Comparison of ENCODE assay signal across 17 mouse cellular contexts in the genomic region with DNA sequence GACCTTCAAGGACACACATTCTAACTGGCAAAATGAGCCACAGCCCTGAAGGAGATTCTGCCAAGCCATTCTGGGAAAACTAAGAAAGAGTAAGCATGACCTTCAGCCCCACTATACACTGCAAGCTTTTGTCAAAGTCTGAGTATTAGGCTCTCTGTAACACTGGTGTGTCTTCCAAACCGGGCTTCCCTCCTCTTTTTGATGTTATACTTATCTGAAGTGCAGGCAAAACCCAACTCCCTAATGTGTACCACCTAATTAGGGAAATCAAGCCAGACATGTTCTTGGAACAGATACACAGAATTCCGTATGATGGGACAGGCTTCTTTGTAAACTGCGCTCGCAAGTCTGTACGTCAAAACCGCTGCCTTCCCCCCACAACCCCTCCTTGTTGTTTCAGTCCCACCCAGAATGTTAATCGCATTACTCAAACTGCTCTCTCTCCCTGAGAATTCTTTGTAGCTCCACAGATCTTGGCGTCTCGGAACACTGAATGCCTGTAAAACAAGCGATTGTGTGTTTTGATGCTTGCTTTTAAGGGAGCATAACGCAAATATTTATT. TPM values are rescaled to one million over a fixed set of nuclear protein-coding genes. Genes with fewer than 3 reads are reported as not detected.
A peak's percentile ranks its signal among the peaks of the same experiment; 100 is the strongest.
DNase-seq lines count a peak whose midpoint lies in the region; ATAC-seq lines count a peak whose summit lies in the region.
"Had no signal": no experiment of that assay in that cellular context is flagged by ENCODE, and none has a peak within 500 bp of the region (broad histone marks: within the 10 kb centered on the region; RNA-seq: fewer than 3 reads in every experiment).

No protein-coding gene starts in this region.

- H3K9me3 ChIP-seq in forebrain, embryonic 13.5 days (replicated peaks): peaks cover 7% of the 10 kb centered on the region
- H3K9me3 ChIP-seq in forebrain, embryonic 10.5 days: peaks cover 8% of the 10 kb centered on the region; the same call in 1 of the 2 replicates
- no peaks in the 10 kb centered on the region for H3K9me3 ChIP-seq in lung, embryonic 15.5 days
- 0 out of 2 replicates have a peak, but pooled peaks cover 6% of the 10 kb centered on the region for H3K9me3 ChIP-seq in midbrain, embryonic 14.5 days (ENCODE audit: control insufficient read depth, low read length)
- H3K9me3 ChIP-seq in heart, embryonic 11.5 days (replicated peaks; ENCODE audit: control insufficient read depth, low read length): no peaks in the 10 kb centered on the region
- H3K9me3 ChIP-seq: embryonic facial prominence, embryonic 15.5 days had no signal

- peak overlapping the region; percentile 44 for H3K4me2 ChIP-seq in forebrain, embryonic 13.5 days
- no peak overlapping the region for H3K4me2 ChIP-seq in lung, embryonic 15.5 days
- peak overlapping the region; percentile 27; the same call in 1 of the 2 replicates for H3K4me2 ChIP-seq in midbrain, embryonic 14.5 days (ENCODE audit: low read length)
- no peak overlapping the region for H3K4me2 ChIP-seq in heart, embryonic 11.5 days
- H3K4me2 ChIP-seq: embryonic facial prominence, embryonic 15.5 days; limb, embryonic 15.5 days had no signal

- no peak for DNase-seq in forebrain, embryonic 10.5 days (ENCODE audit: extremely low spot score, low spot score)
- no peak for DNase-seq in lung, postnatal 36 days
- peak; percentile 53 for DNase-seq in R1 (ENCODE audit: low read depth, low spot score)
- peak; percentile 58 for DNase-seq in midbrain, embryonic 14.5 days
- DNase-seq in heart, adult 8-10 months (ENCODE audit: low spot score): no peak
- DNase-seq: adrenal gland, postnatal 36 days; cerebellum, adult 8-10 months; heart, adult 18-20 months; kidney, adult 18-20 months; kidney, postnatal 36 days; right cerebral cortex, adult 18-20 months had no signal

- peaks cover 13% of the 10 kb centered on the region; the same call in 1 of the 2 replicates for H3K27me3 ChIP-seq in forebrain, embryonic 13.5 days
- no peaks in the 10 kb centered on the region for H3K27me3 ChIP-seq in forebrain, embryonic 10.5 days (ENCODE audit: poor library complexity, severe bottlenecking)
- no peaks in the 10 kb centered on the region for H3K27me3 ChIP-seq in lung, embryonic 15.5 days
- no peaks in the 10 kb centered on the region for H3K27me3 ChIP-seq in midbrain, embryonic 14.5 days (ENCODE audit: control insufficient read depth, insufficient read depth, low read length)
- H3K27me3 ChIP-seq in heart, embryonic 11.5 days (ENCODE audit: control insufficient read depth, insufficient read depth, low read length): no peaks in the 10 kb centered on the region
- H3K27me3 ChIP-seq: embryonic facial prominence, embryonic 15.5 days; limb, embryonic 15.5 days had no signal

- no peaks in the 10 kb centered on the region for H3K36me3 ChIP-seq in forebrain, embryonic 13.5 days (ENCODE audit: poor library complexity, severe bottlenecking)
- H3K36me3 ChIP-seq in forebrain, embryonic 10.5 days (replicated peaks): no peaks in the 10 kb centered on the region
- no peaks in the 10 kb centered on the region for H3K36me3 ChIP-seq in lung, embryonic 15.5 days
- H3K36me3 ChIP-seq in midbrain, embryonic 14.5 days (ENCODE audit: control insufficient read depth, insufficient read depth, low read length): no peaks in the 10 kb centered on the region
- no peaks in the 10 kb centered on the region for H3K36me3 ChIP-seq in heart, embryonic 11.5 days (ENCODE audit: control insufficient read depth, insufficient read depth, low read length)
- H3K36me3 ChIP-seq: embryonic facial prominence, embryonic 15.5 days; limb, embryonic 15.5 days had no signal

- H3K27ac ChIP-seq in forebrain, embryonic 13.5 days: no peak overlapping the region
- no peak overlapping the region for H3K27ac ChIP-seq in forebrain, embryonic 10.5 days
- no peak overlapping the region for H3K27ac ChIP-seq in lung, embryonic 15.5 days
- no peak overlapping the region for H3K27ac ChIP-seq in midbrain, embryonic 14.5 days (replicated peaks; ENCODE audit: low read depth, low read length)
- no peak overlapping the region for H3K27ac ChIP-seq in heart, embryonic 11.5 days (ENCODE audit: low read depth, low read length)
- H3K27ac ChIP-seq: embryonic facial prominence, embryonic 15.5 days; limb, embryonic 15.5 days had no signal

- WGBS in forebrain, embryonic 13.5 days: 18% methylated on average over 11 of the region's 11 CpGs
- 67% methylated on average over 11 of the region's 11 CpGs for WGBS in forebrain, embryonic 10.5 days
- 41% methylated on average over 11 of the region's 11 CpGs for WGBS in lung, embryonic 15.5 days
- 35% methylated on average over 11 of the region's 11 CpGs for WGBS in midbrain, embryonic 14.5 days
- WGBS in heart, embryonic 11.5 days (ENCODE audit: insufficient replicate concordance): 70% methylated on average over 11 of the region's 11 CpGs

- ATAC-seq in forebrain, embryonic 13.5 days: peak; percentile 27; the same call in 1 of the 2 replicates
- peak; percentile 59; the same call in 1 of the 2 replicates for ATAC-seq in lung, embryonic 15.5 days (ENCODE audit: borderline replicate concordance, extremely low read depth, low FRiP score, low TSS enrichment)
- ATAC-seq in midbrain, embryonic 14.5 days (ENCODE audit: low FRiP score, low TSS enrichment): no peak
- no peak for ATAC-seq in heart, embryonic 11.5 days (replicated peaks; ENCODE audit: insufficient number of reproducible peaks, low FRiP score, low TSS enrichment)

- peak overlapping the region; percentile 9; the same call in 1 of the 2 replicates for H3K4me3 ChIP-seq in forebrain, embryonic 13.5 days
- no peak overlapping the region for H3K4me3 ChIP-seq in forebrain, embryonic 10.5 days
- H3K4me3 ChIP-seq in lung, embryonic 15.5 days: no peak overlapping the region
- H3K4me3 ChIP-seq in midbrain, embryonic 14.5 days (replicated peaks; ENCODE audit: low read depth, low read length): no peak overlapping the region
- no peak overlapping the region for H3K4me3 ChIP-seq in heart, embryonic 11.5 days (ENCODE audit: low read depth, low read length)
- H3K4me3 ChIP-seq: embryonic facial prominence, embryonic 15.5 days; limb, embryonic 15.5 days had no signal

- H3K9ac ChIP-seq in forebrain, embryonic 13.5 days: no peak overlapping the region
- no peak overlapping the region for H3K9ac ChIP-seq in lung, embryonic 15.5 days
- H3K9ac ChIP-seq in midbrain, embryonic 14.5 days (replicated peaks; ENCODE audit: low read length): no peak overlapping the region
- H3K9ac ChIP-seq in heart, embryonic 11.5 days (ENCODE audit: low read depth, low read length): no peak overlapping the region
- H3K9ac ChIP-seq: embryonic facial prominence, embryonic 15.5 days; limb, embryonic 15.5 days had no signal

- H3K4me1 ChIP-seq in forebrain, embryonic 13.5 days: peaks cover 10% of the 10 kb centered on the region; the same call in 1 of the 2 replicates
- H3K4me1 ChIP-seq in forebrain, embryonic 10.5 days: peaks cover 7% of the 10 kb centered on the region
- no peaks in the 10 kb centered on the region for H3K4me1 ChIP-seq in lung, embryonic 15.5 days
- no peaks in the 10 kb centered on the region for H3K4me1 ChIP-seq in midbrain, embryonic 14.5 days (ENCODE audit: control insufficient read depth, insufficient read depth, low read length)
- H3K4me1 ChIP-seq in heart, embryonic 11.5 days (ENCODE audit: control insufficient read depth, insufficient read depth, low read length): no peaks in the 10 kb centered on the region
- H3K4me1 ChIP-seq: embryonic facial prominence, embryonic 15.5 days; limb, embryonic 15.5 days had no signal

RNA-seq across cellular contexts. Expression of a gene that starts 14.6 kb away (rescaled TPM):
- 0.57 TPM in 2 replicates for polyA plus RNA-seq in forebrain, embryonic 13.5 days (2015; fragmentation: Nextera tagmentation; extraction: Ambion mirVana)
- 0.52 and 0.73 TPM in 2 replicates for polyA plus RNA-seq in forebrain, embryonic 10.5 days (2016; fragmentation: Nextera tagmentation; extraction: Ambion mirVana)
- polyA plus RNA-seq in lung, embryonic 15.5 days (2015; fragmentation: Nextera tagmentation; extraction: Ambion mirVana): 1.4 and 2.3 TPM in 2 replicates
- polyA plus RNA-seq in midbrain, embryonic 14.5 days (2014; fragmentation: Nextera tagmentation; extraction: Ambion mirVana): 4.0 and 4.1 TPM in 2 replicates
- total RNA-seq in heart, adult 8-10 months (2022): not detected
- polyA plus RNA-seq in heart, embryonic 11.5 days (2014; fragmentation: Nextera tagmentation; extraction: Ambion mirVana): 0.07 and 0.08 TPM in 2 replicates
- total RNA-seq: heart, adult 18-20 months had no signal
- polyA plus RNA-seq: liver, embryonic 16.5 days had no signal

Comparison
In these comparisons a context has a peak if more than half of its experiments do, and no peak if none do; other contexts are left out.
1. ATAC-seq: peak in forebrain, embryonic 13.5 days (single experiment) and lung, embryonic 15.5 days (single experiment); none in midbrain, embryonic 14.5 days (single experiment) and heart, embryonic 11.5 days (single experiment).
2. H3K4me2 ChIP-seq: peak in forebrain, embryonic 13.5 days (single experiment) and midbrain, embryonic 14.5 days (single experiment); none in lung, embryonic 15.5 days (single experiment) and heart, embryonic 11.5 days (single experiment).
3. DNase-seq: peak in R1 (single experiment) and midbrain, embryonic 14.5 days (single experiment); none in forebrain, embryonic 10.5 days (single experiment), lung, postnatal 36 days (single experiment) and heart, adult 8-10 months (single experiment).